In the genomic region with DNA sequence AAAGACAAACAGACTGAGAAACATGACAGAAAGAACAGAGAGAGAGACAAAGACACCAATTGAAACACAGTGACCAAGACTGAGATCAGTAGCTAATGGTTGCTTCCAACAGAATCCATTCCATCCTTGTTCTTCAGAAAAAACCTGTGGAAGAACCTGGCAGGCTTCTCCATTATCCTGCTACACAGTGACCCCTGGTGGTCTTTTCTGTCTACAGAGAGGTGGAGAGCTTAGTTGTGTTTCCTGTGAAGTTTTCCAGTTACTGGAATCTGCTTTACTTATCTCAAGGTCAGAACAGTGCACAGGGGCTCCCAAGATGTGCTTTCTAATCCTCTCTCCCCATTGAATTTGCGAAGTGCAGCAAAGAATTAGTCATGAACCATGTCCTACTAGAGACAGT, we compare ENCODE assay signal across 9 mouse cellular contexts.
DNase-seq lines count a peak whose midpoint lies in the region; ATAC-seq and TF ChIP-seq lines count a peak whose summit lies in the region.
"Had no signal": no experiment of that assay in that cellular context is flagged by ENCODE, and none has a peak within 500 bp of the region (broad histone marks: within the 10 kb centered on the region; RNA-seq: fewer than 3 reads in every experiment).

No protein-coding gene starts in this region.

- peak; percentile 25; the same call in 1 of the 2 replicates for TF ChIP-seq CTCF in gastrocnemius, adult 2 months (IDR thresholded peaks at IDR 0.05)

- no peaks in the 10 kb centered on the region for H3K9me3 ChIP-seq in midbrain, embryonic 12.5 days
- no peaks in the 10 kb centered on the region for H3K9me3 ChIP-seq in midbrain, embryonic 16.5 days (replicated peaks; ENCODE audit: control insufficient read depth, low read length, poor library complexity, severe bottlenecking)
- H3K9me3 ChIP-seq: G1E had no signal

- ATAC-seq in midbrain, embryonic 12.5 days (ENCODE audit: low FRiP score, low read depth) = peak; percentile 30; the same call in 1 of the 2 replicates
- ATAC-seq in midbrain, embryonic 16.5 days = no peak

- no peaks in the 10 kb centered on the region for H3K4me1 ChIP-seq in midbrain, embryonic 12.5 days
- no peaks in the 10 kb centered on the region for H3K4me1 ChIP-seq in midbrain, embryonic 16.5 days (ENCODE audit: control insufficient read depth, insufficient read depth, low read length)

- no peak for DNase-seq in gastrocnemius, adult 2 months
- DNase-seq in gastrocnemius, postnatal 25 days = no peak
- DNase-seq in embryo, embryonic 10.5 days (ENCODE audit: low spot score) = peak; percentile 81
- DNase-seq in kidney, postnatal 36 days = peak; percentile 36 to 73
- DNase-seq in retina, embryonic 14.5 days (ENCODE audit: low spot score) = peak; percentile 78
- no peak for DNase-seq in cerebellum, adult 8-10 months

- no peaks in the 10 kb centered on the region for H3K27me3 ChIP-seq in midbrain, embryonic 12.5 days
- H3K27me3 ChIP-seq in midbrain, embryonic 16.5 days (ENCODE audit: control insufficient read depth, insufficient read depth, low read depth, low read length) = no peaks in the 10 kb centered on the region

- no peak overlapping the region for H3K9ac ChIP-seq in midbrain, embryonic 12.5 days (replicated peaks)
- H3K9ac ChIP-seq in midbrain, embryonic 16.5 days (ENCODE audit: low read depth, low read length) = no peak overlapping the region

- 60% methylated on average over 1 of the region's 1 CpGs for WGBS in midbrain, embryonic 12.5 days
- WGBS in midbrain, embryonic 16.5 days = 73% methylated on average over 1 of the region's 1 CpGs

- intact Hi-C loops in gastrocnemius, adult 2 months (cut with DNase I) = no loop called here

- H3K27ac ChIP-seq in gastrocnemius, adult 2 months = no peak overlapping the region
- no peak overlapping the region for H3K27ac ChIP-seq in midbrain, embryonic 12.5 days (replicated peaks)
- no peak overlapping the region for H3K27ac ChIP-seq in midbrain, embryonic 16.5 days (ENCODE audit: low read length)

- H3K36me3 ChIP-seq in midbrain, embryonic 12.5 days = no peaks in the 10 kb centered on the region
- no peaks in the 10 kb centered on the region for H3K36me3 ChIP-seq in midbrain, embryonic 16.5 days (ENCODE audit: control insufficient read depth, insufficient read depth, low read length)
- H3K36me3 ChIP-seq: G1E had no signal

- H3K4me3 ChIP-seq in gastrocnemius, adult 2 months = no peak overlapping the region
- no peak overlapping the region for H3K4me3 ChIP-seq in midbrain, embryonic 12.5 days
- H3K4me3 ChIP-seq in midbrain, embryonic 16.5 days (ENCODE audit: low read depth, low read length) = no peak overlapping the region

- no peak overlapping the region for H3K4me2 ChIP-seq in midbrain, embryonic 12.5 days (replicated peaks)
- no peak overlapping the region for H3K4me2 ChIP-seq in midbrain, embryonic 16.5 days (ENCODE audit: low read length)

Comparison
In these comparisons a context has a peak if more than half of its experiments do, and no peak if none do; other contexts are left out.
1. DNase-seq: peak in embryo, embryonic 10.5 days (single experiment), kidney, postnatal 36 days (2 of 2) and retina, embryonic 14.5 days (single experiment); none in gastrocnemius, adult 2 months (single experiment), gastrocnemius, postnatal 25 days (single experiment) and cerebellum, adult 8-10 months (single experiment).